Mouse (Mus musculus): ENCODE measurements around the gene Tnk1. TPM values are rescaled to one million over a fixed set of nuclear protein-coding genes. Genes with fewer than 3 reads are reported as not detected.

The Tnk1 gene
- not detected for total RNA-seq (2021)

DNA sequence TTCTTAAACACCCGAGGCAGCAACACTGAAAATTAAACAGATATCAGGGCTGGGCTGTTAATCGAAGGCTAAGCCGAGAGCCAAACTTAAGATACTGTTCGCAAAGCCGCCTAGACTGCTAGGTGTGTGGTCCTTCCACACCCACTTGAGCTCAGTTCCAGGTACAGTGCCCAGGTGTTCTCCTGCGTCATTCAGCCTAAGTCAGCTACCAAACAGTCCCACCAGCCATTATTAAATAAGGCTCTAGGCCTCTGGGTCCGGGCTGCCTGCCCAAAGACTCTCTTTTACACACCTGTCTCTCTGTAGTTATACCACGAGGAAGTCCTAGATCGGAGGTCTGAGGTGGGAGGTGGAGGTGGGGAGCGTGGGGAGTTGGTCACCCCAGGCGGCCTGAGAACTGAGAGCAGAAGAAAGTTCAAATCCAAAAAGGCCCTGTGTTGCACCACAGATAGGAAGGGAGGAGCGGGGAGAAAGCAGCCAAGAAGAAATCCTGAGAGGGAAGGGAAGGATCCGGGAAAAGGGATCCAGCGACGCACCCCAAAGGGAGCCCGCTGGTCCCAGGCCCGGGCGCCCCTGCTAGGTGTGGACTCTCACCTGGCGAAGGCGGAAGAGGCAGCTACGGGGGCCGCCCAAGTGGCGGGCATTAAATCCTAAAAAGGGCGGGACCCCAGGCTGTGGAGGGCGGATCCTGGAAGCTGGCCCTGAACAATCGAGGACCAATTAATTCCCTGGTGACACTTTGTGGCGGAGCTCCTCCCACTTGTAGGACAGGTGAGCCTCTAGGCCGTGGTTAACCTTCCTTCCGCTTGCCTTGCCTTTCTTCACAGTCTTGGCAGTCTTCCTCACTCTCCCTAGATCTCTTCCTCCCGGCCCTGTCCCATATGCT is at the start of gene Tnk1:
TSS of gene Tnk1 (minus strand) at position 618 of the 886 bp plus-strand sequence.
- intact Hi-C loops (cut with DNase I), result no loop called here
- no peak for DNase-seq

DNA sequence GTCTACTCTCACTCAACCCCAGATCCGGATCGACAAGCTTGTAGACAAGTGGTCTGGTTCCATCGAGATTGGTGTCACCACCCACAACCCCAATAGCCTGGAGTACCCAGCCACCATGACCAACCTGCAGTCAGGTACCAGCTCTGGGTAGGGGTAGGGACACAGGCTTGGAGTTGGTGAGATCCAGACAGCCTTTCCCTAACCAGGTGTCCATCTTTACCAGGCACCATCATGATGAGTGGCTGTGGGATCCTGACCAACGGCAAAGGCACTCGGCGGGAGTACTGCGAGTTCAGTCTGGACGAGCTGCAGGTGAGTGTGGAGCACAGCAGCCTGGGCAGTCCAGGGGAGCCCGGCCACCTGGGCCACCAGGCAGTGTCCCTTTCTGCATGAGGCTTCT is 45.8 kb upstream of the Tnk1 start:
- intact Hi-C loops (cut with DNase I), result no loop called here
- no peak for DNase-seq

- no peak for DNase-seq
- intact Hi-C loops (cut with DNase I), result loop anchor here (2.0 kb wide), 1 partner anchor 14 kb away; no protein-coding TSS in a partner anchor
Observed at GRCm38 (mm10) chr11:69902972-69903371, 44.4 kb upstream of the Tnk1 start.

DNA sequence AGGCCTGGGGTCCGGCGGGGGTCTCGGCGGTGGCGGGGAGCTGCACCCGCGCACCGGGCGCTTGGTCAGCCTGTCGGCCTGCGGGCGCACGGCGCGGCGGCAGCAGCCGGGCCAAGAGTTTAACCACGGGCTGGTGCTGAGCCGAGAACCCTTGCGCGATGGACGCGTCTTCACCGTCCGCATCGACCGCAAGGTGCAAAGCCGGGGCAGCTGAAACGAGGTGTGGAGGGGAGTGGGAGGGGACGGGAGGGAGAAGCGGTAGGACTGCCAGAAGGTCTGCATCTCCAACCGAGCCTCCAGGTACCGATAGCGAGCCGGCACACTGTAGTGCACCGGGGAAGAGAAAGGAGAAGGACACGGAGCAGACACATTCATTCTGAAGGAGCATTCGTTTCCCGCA is 43.5 kb upstream of the Tnk1 start:
- intact Hi-C loops (cut with DNase I), result loop anchor here (2.0 kb wide), 2 partner anchors 15 to 17 kb away; no protein-coding TSS in a partner anchor
- peak in 1 of 2 experiments; percentile 40 for DNase-seq

DNA sequence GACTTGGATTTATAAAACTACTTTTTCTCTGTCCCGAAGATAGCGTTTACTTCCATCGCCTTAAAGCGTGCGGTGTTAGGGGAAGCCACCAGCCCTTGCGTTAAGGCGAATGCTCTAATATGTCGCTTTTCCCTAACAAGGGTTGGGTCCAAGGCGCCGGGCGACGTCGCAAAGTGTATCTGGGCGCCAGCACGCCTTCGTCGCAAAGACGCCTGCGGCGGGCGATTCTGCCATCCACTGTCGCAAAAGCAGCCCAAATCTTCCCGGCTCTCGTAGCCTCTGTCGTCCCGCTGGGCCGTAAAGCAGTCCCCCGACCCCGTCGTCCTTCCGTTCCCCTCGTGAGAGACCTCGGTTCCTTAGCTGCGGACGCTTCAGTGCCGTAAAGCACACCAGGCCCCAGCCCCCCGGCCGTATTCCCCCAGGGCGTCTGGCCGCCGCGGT is 42.9 kb upstream of the Tnk1 start:
- intact Hi-C loops (cut with DNase I), result loop anchor here (2.0 kb wide), 1 partner anchor 17 kb away; no protein-coding TSS in a partner anchor
- peak; percentile 96 to 97 for DNase-seq

GRCm38 (mm10) chr11:69900471-69901405 is 42.2 kb upstream of the Tnk1 start, which contains the start of the genes 2810408A11Rik and Neurl4:
2810408A11Rik (minus strand) TSS chr11:69900987.
Neurl4 (plus strand) TSS chr11:69901072.
- DNase-seq, result peak; percentile 93 to 95
- intact Hi-C loops (cut with DNase I), result loop anchor here (2.0 kb wide), 1 partner anchor 16 kb away; no protein-coding TSS in a partner anchor

- DNase-seq, result no peak
- intact Hi-C loops (cut with DNase I), result loop anchor here (2.0 kb wide), 1 partner anchor 15 kb away; no protein-coding TSS in a partner anchor
Observed at GRCm38 (mm10) chr11:69899870-69900269, 41.3 kb upstream of the Tnk1 start.

- no peak for DNase-seq
- intact Hi-C loops (cut with DNase I), result no loop called here
Observed at GRCm38 (mm10) chr11:69895291-69895690, 36.8 kb upstream of the Tnk1 start, which contains the start of gene Acap1. Acap1 (minus strand) TSS chr11:69895539.

GRCm38 (mm10) chr11:69894671-69895070 is 36.1 kb upstream of the Tnk1 start:
- intact Hi-C loops (cut with DNase I), result no loop called here
- no peak for DNase-seq

DNA sequence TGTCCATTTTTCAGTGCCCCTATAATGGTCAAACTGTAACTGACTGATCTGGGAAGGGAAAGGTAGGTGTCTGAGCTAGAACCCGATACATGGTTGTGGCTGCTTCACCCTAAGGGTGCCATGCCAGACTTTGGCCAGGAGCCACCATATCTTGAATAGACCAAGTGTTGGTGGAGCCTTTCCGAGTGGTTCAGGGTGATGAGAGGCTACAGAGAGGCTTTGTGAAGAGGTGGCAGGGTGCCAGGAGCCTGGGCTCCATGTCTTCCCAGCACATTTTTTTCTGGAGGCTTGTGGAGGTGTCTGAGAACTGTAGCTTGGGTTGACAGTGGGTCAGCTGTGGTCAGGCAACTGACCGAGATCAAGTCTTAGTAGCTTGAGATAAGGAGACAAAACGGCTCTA is 33.0 kb upstream of the Tnk1 start:
- intact Hi-C loops (cut with DNase I), result no loop called here
- DNase-seq, result peak in 1 of 2 experiments; percentile 54

DNA sequence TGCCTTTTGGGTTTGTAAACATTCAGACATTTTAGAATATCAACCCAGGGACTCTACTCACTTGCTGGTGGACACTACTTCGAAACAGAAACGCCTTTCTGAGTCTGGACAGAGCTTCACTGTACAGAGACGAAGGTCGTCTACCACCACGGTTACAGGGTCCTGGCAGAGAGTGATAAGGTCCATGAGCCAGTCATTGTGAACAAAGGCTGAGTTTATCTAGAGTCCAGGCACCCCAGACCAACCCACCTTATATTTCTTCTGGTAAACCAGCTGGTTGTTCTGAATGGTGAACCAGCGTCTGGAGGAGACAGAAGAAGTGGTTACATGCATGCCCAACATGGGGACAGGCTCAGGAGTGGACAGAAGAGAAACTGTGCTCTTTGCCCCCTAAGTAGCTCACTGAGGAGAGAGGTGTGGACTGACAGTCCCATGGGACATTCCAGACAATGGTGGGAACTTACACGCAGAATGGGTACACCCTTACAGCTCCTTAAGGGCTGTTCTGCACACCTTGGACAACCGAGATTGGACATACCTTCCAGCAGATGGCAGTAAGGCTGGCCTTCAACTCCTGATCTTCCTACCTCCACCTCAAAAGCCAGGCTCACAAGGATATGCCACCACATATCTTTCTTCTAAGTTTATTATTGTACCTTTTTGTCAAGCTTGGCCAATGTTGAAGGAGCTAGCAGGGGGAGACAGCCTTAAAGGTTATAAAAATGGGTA is 28.5 kb upstream of the Tnk1 start:
- intact Hi-C loops (cut with DNase I), result no loop called here

GRCm38 (mm10) chr11:69884663-69885062 is 26.1 kb upstream of the Tnk1 start:
- DNase-seq, result no peak
- intact Hi-C loops (cut with DNase I), result loop anchor here (2.0 kb wide), 1 partner anchor 16 kb away; the partner anchor contains the start of genes 2810408A11Rik and Neurl4

More for the DNA sequence above, 28.5 kb upstream of the Tnk1 start:
- DNase-seq, result no peak

GRCm38 (mm10) chr11:69884240-69884639 is 25.7 kb upstream of the Tnk1 start:
- intact Hi-C loops (cut with DNase I), result loop anchor here (2.0 kb wide), 1 partner anchor 17 kb away; the partner anchor contains the start of genes 2810408A11Rik and Neurl4
- no peak for DNase-seq

- no peak for DNase-seq
- intact Hi-C loops (cut with DNase I), result loop anchor here (2.0 kb wide), 1 partner anchor 17 kb away; the partner anchor contains the start of genes 2810408A11Rik and Neurl4
Observed at GRCm38 (mm10) chr11:69883527-69884151, 25.1 kb upstream of the Tnk1 start.

DNA sequence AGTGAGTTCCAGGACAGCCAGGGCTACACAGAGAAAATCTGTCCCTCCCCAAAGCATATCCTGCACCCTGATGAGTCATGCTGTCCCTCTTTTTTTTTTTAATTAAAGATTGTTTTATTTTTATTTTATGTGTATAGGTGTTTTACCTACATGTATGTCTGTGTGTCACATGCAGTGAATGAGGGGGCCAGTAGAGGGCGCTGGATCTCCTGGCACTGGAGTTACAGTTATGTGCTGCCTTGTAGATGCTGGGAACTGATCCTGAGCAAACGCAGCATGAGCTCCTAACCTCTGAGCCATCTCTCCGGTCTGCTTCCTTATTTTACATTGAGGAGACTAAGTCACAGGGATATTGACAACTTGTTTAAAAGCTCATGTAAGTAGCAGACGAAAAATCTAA is 24.5 kb upstream of the Tnk1 start:
- intact Hi-C loops (cut with DNase I), result no loop called here
- DNase-seq, result no peak

DNA sequence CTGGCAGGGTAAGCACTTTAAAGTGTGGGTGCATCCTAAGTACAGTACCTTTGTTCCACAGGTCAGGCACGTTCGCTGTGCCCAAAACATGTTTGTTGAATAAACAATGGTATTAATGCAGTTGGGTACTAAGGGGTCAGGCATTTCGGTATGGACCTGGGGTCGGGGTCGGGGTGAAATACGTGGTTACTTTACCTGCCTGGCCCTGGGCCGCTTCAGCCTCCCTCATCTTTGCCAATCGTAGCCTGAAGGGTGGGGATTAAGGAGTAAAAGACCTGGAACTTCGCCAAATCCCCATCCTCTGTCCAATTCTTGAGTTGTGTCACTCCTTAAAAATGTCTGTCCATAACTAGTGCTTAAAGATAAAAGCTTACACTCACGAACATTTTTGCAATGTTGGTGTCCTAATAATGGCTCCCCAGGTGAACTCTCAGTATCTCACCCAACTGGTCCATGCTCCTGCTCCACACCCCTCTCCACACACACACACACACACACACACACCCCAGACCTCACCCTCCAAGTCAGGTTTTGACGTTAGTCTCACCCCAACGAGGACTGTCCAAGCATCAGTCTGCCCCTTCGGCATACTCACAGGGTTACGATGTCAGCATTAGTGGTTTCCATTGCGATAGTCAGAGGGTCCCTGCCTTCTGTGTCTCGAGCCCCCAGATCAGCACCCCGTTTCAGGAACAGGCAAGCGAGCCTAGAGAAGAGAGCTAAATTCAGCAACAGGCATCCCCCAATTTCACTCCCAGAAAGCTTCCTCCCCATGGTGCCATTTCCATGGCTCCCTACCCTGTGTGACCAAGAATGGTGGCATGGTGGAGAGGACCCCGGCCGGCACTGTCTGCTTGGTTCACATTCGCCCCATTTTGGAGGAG is 23.5 kb upstream of the Tnk1 start:
- DNase-seq, result no peak
- intact Hi-C loops (cut with DNase I), result loop anchor here (2.0 kb wide), 1 partner anchor 37 kb away; no protein-coding TSS in a partner anchor

DNA sequence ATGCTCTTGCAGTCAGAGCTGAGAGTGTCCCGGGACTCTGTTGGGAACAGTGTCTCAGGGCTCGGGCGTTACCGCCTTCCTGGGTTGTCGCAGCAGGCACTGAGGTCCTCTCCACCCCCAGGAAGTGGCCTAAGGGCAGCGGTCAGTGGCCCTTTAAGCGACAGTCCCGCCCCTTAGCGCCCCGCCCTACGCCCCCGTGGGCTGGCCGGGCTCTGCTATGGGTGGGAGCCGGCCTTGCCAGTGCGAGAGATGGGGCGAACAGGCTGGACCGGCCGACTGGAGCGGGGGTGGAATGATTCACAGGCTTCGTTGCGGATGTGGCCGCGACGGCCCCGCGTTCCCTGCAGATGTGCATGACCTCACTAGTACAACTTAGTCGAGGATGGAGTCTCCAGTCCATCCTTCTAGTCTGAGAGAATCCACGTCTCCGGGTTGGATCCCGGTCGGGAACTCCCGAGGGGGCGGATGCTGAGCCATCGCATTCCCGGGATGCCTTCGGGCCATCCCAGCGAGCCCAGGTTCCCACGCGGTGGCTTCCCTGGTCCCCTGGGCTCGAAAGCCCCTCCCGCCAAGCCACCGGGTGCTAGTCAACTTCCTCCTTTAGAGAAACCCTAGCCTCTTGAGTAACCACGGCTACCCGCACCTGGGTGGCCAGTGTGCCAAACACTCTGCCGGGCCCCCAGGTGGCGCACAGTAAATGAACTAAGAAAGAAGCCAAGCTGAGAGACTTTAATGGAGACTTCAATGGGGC is 22.5 kb upstream of the Tnk1 start, which contains the start of gene Kctd11:
TSS of gene Kctd11 (minus strand) at position 554 of the 751 bp plus-strand sequence.
- intact Hi-C loops (cut with DNase I), result loop anchor here (1.0 to 2.0 kb wide), 2 partner anchors 38 to 68 kb away; no protein-coding TSS in a partner anchor
- DNase-seq, result peak; percentile 92 to 94

Measured in heart, postnatal 10 days (tissue).